In the genomic region with DNA sequence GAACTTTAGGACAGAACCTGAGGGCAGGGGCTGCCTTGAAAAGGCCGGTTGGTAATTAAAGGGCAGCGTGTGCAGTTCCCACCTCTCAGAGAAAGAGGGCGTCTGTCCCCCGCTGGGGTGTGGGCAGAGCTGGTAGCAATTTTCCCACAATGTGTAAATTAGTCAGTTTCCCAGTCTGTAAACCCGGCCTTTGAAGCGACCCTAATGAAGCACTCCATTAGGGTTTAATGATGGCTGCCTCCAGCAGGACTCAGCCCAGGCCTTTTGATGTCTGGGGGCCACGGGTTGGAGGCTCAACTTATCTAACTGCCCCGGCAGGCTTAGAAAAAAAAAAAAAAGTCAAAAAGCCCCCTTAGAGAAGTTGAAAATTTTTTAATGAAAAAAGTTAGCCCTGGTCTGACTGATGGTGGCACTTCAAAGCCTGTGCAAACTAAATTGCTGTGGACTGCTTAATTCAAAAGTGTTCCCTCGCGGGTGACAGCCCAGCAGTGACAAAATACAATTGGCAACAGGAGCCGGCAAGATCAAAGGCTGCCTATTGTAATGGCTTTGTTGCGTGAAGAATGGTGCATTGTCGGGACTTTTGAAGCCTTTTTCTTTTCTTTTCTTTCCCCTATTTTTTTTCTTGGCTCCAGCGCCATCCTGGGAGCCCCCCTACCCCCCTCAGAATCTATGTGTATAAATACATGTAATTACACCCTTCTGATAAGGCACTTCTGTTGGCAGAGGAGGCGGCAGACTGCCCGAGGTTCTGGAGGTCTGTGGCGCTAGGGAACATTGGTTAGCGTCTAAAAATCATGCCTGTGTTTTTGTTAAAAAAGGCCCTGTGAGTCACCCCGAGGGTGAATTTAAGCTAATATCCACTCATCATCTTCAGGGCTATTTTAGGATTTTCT, we compare ENCODE assay signal across 7 mouse cellular contexts.
A peak's percentile ranks its signal among the peaks of the same experiment; 100 is the strongest.
DNase-seq lines count a peak whose midpoint lies in the region; ATAC-seq and TF ChIP-seq lines count a peak whose summit lies in the region.

No protein-coding gene starts in this region.

- H3K27ac ChIP-seq in liver, adult 2 months (replicated peaks; ENCODE audit: insufficient read depth, low read depth, low read length) = no peak overlapping the region
- H3K27ac ChIP-seq in liver, embryonic 11.5 days (ENCODE audit: low read depth, low read length) = no peak overlapping the region
- no peak overlapping the region; the same call in 1 of the 2 replicates for H3K27ac ChIP-seq in hindbrain, embryonic 11.5 days (ENCODE audit: low read depth, low read length)
- H3K27ac ChIP-seq in neural tube, embryonic 11.5 days (ENCODE audit: low read depth, low read length) = no peak overlapping the region

- no peak for DNase-seq in liver, adult 2 months (ENCODE audit: extremely low read depth, low read depth, low spot score)
- no peak for DNase-seq in liver, embryonic 11.5 days (ENCODE audit: low spot score)
- peak; percentile 80 for DNase-seq in embryo, embryonic 9.5 days (ENCODE audit: extremely low spot score)
- peak; percentile 80 for DNase-seq in hindbrain, embryonic 11.5 days (ENCODE audit: low spot score)
- DNase-seq in neural tube, embryonic 11.5 days (ENCODE audit: low spot score) = peak; percentile 79
- no peak for DNase-seq in urinary bladder, postnatal 10 days (ENCODE audit: low spot score)
- no peak for DNase-seq in adipocyte (ENCODE audit: low spot score)

- H3K9ac ChIP-seq in liver, adult 2 months (ENCODE audit: low read depth, low read length) = no peak overlapping the region
- no peak overlapping the region for H3K9ac ChIP-seq in liver, embryonic 11.5 days (ENCODE audit: low read depth, low read length)
- no peak overlapping the region for H3K9ac ChIP-seq in hindbrain, embryonic 11.5 days (ENCODE audit: low read depth, low read length)
- H3K9ac ChIP-seq in neural tube, embryonic 11.5 days (ENCODE audit: low read length) = no peak overlapping the region

- no peak for TF ChIP-seq POLR2A in liver, adult 2 months (IDR thresholded peaks at IDR 0.05; ENCODE audit: extremely low read depth, insufficient read depth, low read length)

- peak; percentile 53 for TF ChIP-seq CTCF in liver, adult 2 months (IDR thresholded peaks at IDR 0.05; ENCODE audit: low read depth, low read length)

- no peak overlapping the region for H3K4me2 ChIP-seq in liver, embryonic 11.5 days
- H3K4me2 ChIP-seq in hindbrain, embryonic 11.5 days (replicated peaks; ENCODE audit: low read depth, low read length) = no peak overlapping the region
- no peak overlapping the region for H3K4me2 ChIP-seq in neural tube, embryonic 11.5 days (ENCODE audit: low read depth)

- H3K27me3 ChIP-seq in liver, adult 2 months (ENCODE audit: control insufficient read depth, insufficient read depth, low read length) = peaks cover 6% of the 10 kb centered on the region; the same call in 1 of the 2 replicates
- peaks cover 78% of the 10 kb centered on the region for H3K27me3 ChIP-seq in liver, embryonic 11.5 days (replicated peaks; ENCODE audit: control insufficient read depth, insufficient read depth, low read length)
- peaks cover 30% of the 10 kb centered on the region for H3K27me3 ChIP-seq in hindbrain, embryonic 11.5 days (ENCODE audit: control insufficient read depth, insufficient read depth, low read length)
- H3K27me3 ChIP-seq in neural tube, embryonic 11.5 days (ENCODE audit: control insufficient read depth, insufficient read depth, low read length) = peaks cover 28% of the 10 kb centered on the region

- no peak overlapping the region for H3K4me3 ChIP-seq in liver, adult 2 months (ENCODE audit: insufficient read depth, low read depth, low read length)
- H3K4me3 ChIP-seq in liver, embryonic 11.5 days (ENCODE audit: low read depth, low read length) = no peak overlapping the region
- no peak overlapping the region for H3K4me3 ChIP-seq in hindbrain, embryonic 11.5 days (ENCODE audit: low read depth, low read length)
- H3K4me3 ChIP-seq in neural tube, embryonic 11.5 days (ENCODE audit: low read depth, low read length) = no peak overlapping the region

- H3K79me2 ChIP-seq in liver, adult 2 months (ENCODE audit: control insufficient read depth, insufficient read depth, low read length) = no peaks in the 10 kb centered on the region

- 11% methylated on average over 19 of the region's 19 CpGs for WGBS in liver, adult 2 months
- WGBS in liver, embryonic 11.5 days = 5% methylated on average over 19 of the region's 19 CpGs
- WGBS in hindbrain, embryonic 11.5 days = 2% methylated on average over 19 of the region's 19 CpGs
- WGBS in neural tube, embryonic 11.5 days = 1% methylated on average over 19 of the region's 19 CpGs

- H3K4me1 ChIP-seq in liver, adult 2 months (ENCODE audit: control insufficient read depth, insufficient read depth, low read length) = no peaks in the 10 kb centered on the region
- 0 out of 2 replicates have a peak, but pooled peaks cover 4% of the 10 kb centered on the region for H3K4me1 ChIP-seq in liver, embryonic 11.5 days (replicated peaks; ENCODE audit: control insufficient read depth, insufficient read depth, low read length)
- H3K4me1 ChIP-seq in hindbrain, embryonic 11.5 days (replicated peaks; ENCODE audit: control insufficient read depth, insufficient read depth, low read length) = peaks cover 18% of the 10 kb centered on the region
- H3K4me1 ChIP-seq in neural tube, embryonic 11.5 days (ENCODE audit: control insufficient read depth, insufficient read depth, low read length) = peaks cover 26% of the 10 kb centered on the region

- no peak for ATAC-seq in liver, embryonic 11.5 days (replicated peaks; ENCODE audit: low FRiP score)
- peak; percentile 58 for ATAC-seq in hindbrain, embryonic 11.5 days (ENCODE audit: low FRiP score)
- ATAC-seq in neural tube, embryonic 11.5 days (ENCODE audit: insufficient read depth, low FRiP score, low TSS enrichment) = peak; percentile 68; the same call in 1 of the 2 replicates

- H3K36me3 ChIP-seq in liver, adult 2 months (ENCODE audit: control insufficient read depth, insufficient read depth, low read length) = no peaks in the 10 kb centered on the region
- H3K36me3 ChIP-seq in liver, embryonic 11.5 days (ENCODE audit: control insufficient read depth, insufficient read depth, low read length) = no peaks in the 10 kb centered on the region
- H3K36me3 ChIP-seq in hindbrain, embryonic 11.5 days (ENCODE audit: control insufficient read depth, insufficient read depth, low read length) = no peaks in the 10 kb centered on the region
- no peaks in the 10 kb centered on the region for H3K36me3 ChIP-seq in neural tube, embryonic 11.5 days (ENCODE audit: control insufficient read depth, insufficient read depth, low read length)

- H3K9me3 ChIP-seq in liver, embryonic 11.5 days (ENCODE audit: control insufficient read depth, low read length) = no peaks in the 10 kb centered on the region
- H3K9me3 ChIP-seq in hindbrain, embryonic 11.5 days (ENCODE audit: control insufficient read depth, low read length) = no peaks in the 10 kb centered on the region
- H3K9me3 ChIP-seq in neural tube, embryonic 11.5 days (ENCODE audit: control insufficient read depth, low read length) = no peaks in the 10 kb centered on the region

Comparison
In these comparisons a context has a peak if more than half of its experiments do, and no peak if none do; other contexts are left out.
1. DNase-seq: peak in embryo, embryonic 9.5 days (single experiment), hindbrain, embryonic 11.5 days (single experiment) and neural tube, embryonic 11.5 days (single experiment); none in liver, adult 2 months (single experiment), liver, embryonic 11.5 days (single experiment), urinary bladder, postnatal 10 days (single experiment) and adipocyte (single experiment).